Mouse (Mus musculus): ENCODE measurements around the gene Sirt1.
"Not testable (repeated sequence)": the region's sequence is repeated elsewhere in the genome, so short reads cannot be mapped to it uniquely, and the experiment has no call there.

Gene Sirt1

GRCm38 (mm10) chr10:63381498-63382280 lies at the start of gene Sirt1:
Gene Sirt1 (minus strand): TSS chr10:63381704.
- in situ Hi-C loops (cut with MboI; ENCODE audit: low sequenced_read_pairs) = no loop called here

GRCm38 (mm10) chr10:63429785-63430305 lies 48.3 kb upstream of the Sirt1 start, which contains the start of gene Ctnna3:
Gene Ctnna3 (plus strand): TSS chr10:63430098.
- in situ Hi-C loops (cut with MboI; ENCODE audit: low sequenced_read_pairs) = no loop called here

- in situ Hi-C loops (cut with MboI; ENCODE audit: low sequenced_read_pairs) = no loop called here
Observed at GRCm38 (mm10) chr10:63429380-63429779, 47.9 kb upstream of the Sirt1 start.

- in situ Hi-C loops (cut with MboI; ENCODE audit: low sequenced_read_pairs) = no loop called here
Observed at GRCm38 (mm10) chr10:63429023-63429340, 47.5 kb upstream of the Sirt1 start.

- in situ Hi-C loops (cut with MboI; ENCODE audit: low sequenced_read_pairs) = no loop called here
Observed at GRCm38 (mm10) chr10:63428243-63429022, 46.9 kb upstream of the Sirt1 start.

GRCm38 (mm10) chr10:63427146-63427545 lies 45.6 kb upstream of the Sirt1 start:
- in situ Hi-C loops (cut with MboI; ENCODE audit: low sequenced_read_pairs) = no loop called here

- in situ Hi-C loops (cut with MboI; ENCODE audit: low sequenced_read_pairs) = no loop called here
Observed at GRCm38 (mm10) chr10:63424475-63424814, 42.9 kb upstream of the Sirt1 start.

- in situ Hi-C loops (cut with MboI; ENCODE audit: low sequenced_read_pairs) = no loop called here
Observed at GRCm38 (mm10) chr10:63423591-63424474, 42.3 kb upstream of the Sirt1 start.

- in situ Hi-C loops (cut with MboI; ENCODE audit: low sequenced_read_pairs) = no loop called here
Observed at GRCm38 (mm10) chr10:63422736-63422992, 41.2 kb upstream of the Sirt1 start.

GRCm38 (mm10) chr10:63421739-63422735 lies 40.5 kb upstream of the Sirt1 start, which contains the start of gene Gm7075:
Gene Gm7075 (minus strand): TSS chr10:63421789.
- in situ Hi-C loops (cut with MboI; ENCODE audit: low sequenced_read_pairs) = no loop called here

GRCm38 (mm10) chr10:63417061-63417460 lies 35.6 kb upstream of the Sirt1 start:
- in situ Hi-C loops (cut with MboI; ENCODE audit: low sequenced_read_pairs) = no loop called here

GRCm38 (mm10) chr10:63415850-63416249 lies 34.3 kb upstream of the Sirt1 start:
- in situ Hi-C loops (cut with MboI; ENCODE audit: low sequenced_read_pairs) = no loop called here

GRCm38 (mm10) chr10:63415287-63415686 lies 33.8 kb upstream of the Sirt1 start:
- in situ Hi-C loops (cut with MboI; ENCODE audit: low sequenced_read_pairs) = no loop called here

- in situ Hi-C loops (cut with MboI; ENCODE audit: low sequenced_read_pairs) = no loop called here
Observed at GRCm38 (mm10) chr10:63412756-63413155, 31.3 kb upstream of the Sirt1 start.

- in situ Hi-C loops (cut with MboI; ENCODE audit: low sequenced_read_pairs) = not testable (repeated sequence)
Observed at GRCm38 (mm10) chr10:63411674-63412073, 30.2 kb upstream of the Sirt1 start.

GRCm38 (mm10) chr10:63410162-63410956 lies 28.9 kb upstream of the Sirt1 start:
- in situ Hi-C loops (cut with MboI; ENCODE audit: low sequenced_read_pairs) = no loop called here

GRCm38 (mm10) chr10:63403636-63404035 lies 22.1 kb upstream of the Sirt1 start:
- in situ Hi-C loops (cut with MboI; ENCODE audit: low sequenced_read_pairs) = no loop called here

GRCm38 (mm10) chr10:63402731-63403504 lies 21.4 kb upstream of the Sirt1 start:
- in situ Hi-C loops (cut with MboI; ENCODE audit: low sequenced_read_pairs) = no loop called here

All from CH12F3 (cell line).